In genomic region chr2:28414116-28414756, GRCm38 (mm10) we compare ENCODE assay signal across 12 mouse cellular contexts. TPM values are rescaled to one million over a fixed set of nuclear protein-coding genes. Genes with fewer than 3 reads are reported as not detected.
"Had no signal": no experiment of that assay in that cellular context is flagged by ENCODE, and none has a peak within 500 bp of the region (broad histone marks: within the 10 kb centered on the region; RNA-seq: fewer than 3 reads in every experiment).

No protein-coding gene starts in this region.

- H3K27ac ChIP-seq: kidney, postnatal 0 days; limb, embryonic 15.5 days; liver, embryonic 12.5 days; lung, embryonic 15.5 days; macrophage had no signal

- H3K4me3 ChIP-seq: limb, embryonic 15.5 days; liver, embryonic 12.5 days; lung, embryonic 15.5 days; megakaryocyte, embryonic 14.5 days had no signal

- ATAC-seq: liver, embryonic 12.5 days had no signal

- H3K9me3 ChIP-seq: limb, embryonic 15.5 days; liver, embryonic 12.5 days; lung, embryonic 15.5 days; megakaryocyte, embryonic 14.5 days had no signal

- H3K36me3 ChIP-seq: limb, embryonic 15.5 days; liver, embryonic 12.5 days; lung, embryonic 15.5 days had no signal

- H3K27me3 ChIP-seq: limb, embryonic 15.5 days; liver, embryonic 12.5 days; lung, embryonic 15.5 days had no signal

- H3K4me1 ChIP-seq: liver, embryonic 12.5 days; megakaryocyte, embryonic 14.5 days had no signal

- H3K9ac ChIP-seq: limb, embryonic 15.5 days; liver, embryonic 12.5 days; lung, embryonic 15.5 days had no signal

- DNase-seq: kidney, postnatal 36 days; lung, postnatal 14 days; thymus, postnatal 36 days had no signal

- H3K4me2 ChIP-seq: limb, embryonic 15.5 days; liver, embryonic 12.5 days; lung, embryonic 15.5 days; midbrain, embryonic 11.5 days had no signal

RNA-seq across cellular contexts. Expression of gene 1700007K13Rik, which starts 51.9 kb away (rescaled TPM):
- polyA plus RNA-seq: liver, embryonic 12.5 days; liver, embryonic 16.5 days; macrophage; small intestine, adult 2 months had no signal
